Mouse (Mus musculus) liver, embryonic 12.5 days (tissue): ENCODE results near the gene Pcdh11x. TPM values are rescaled to one million over a fixed set of nuclear protein-coding genes. Genes with fewer than 3 reads are reported as not detected.
A peak's percentile ranks its signal among the peaks of the same experiment; 100 is the strongest.
"Not testable (repeated sequence)": the region's sequence is repeated elsewhere in the genome, so short reads cannot be mapped to it uniquely, and the experiment has no call there.

Experiments
- ATAC-seq: fragments of 200-750 bp; cut with Nextera tagmentation; 2 replicates; pipeline ENCODE4 v1.8.0; 2017; ENCODE audit warnings: moderate number of reproducible peaks, mild to moderate bottlenecking, moderate library complexity
- H3K27ac ChIP-seq: fragments of 300-500 bp; sonication (generic); 2 replicates; pipeline ENCODE4 v1.5.1; 2016; ENCODE audit warnings: mild to moderate bottlenecking
- H3K27me3 ChIP-seq: fragments of 300-500 bp; sonication (generic); replicated peaks from 2 replicates; pipeline ENCODE4 v1.6.1; 2016; ENCODE audit warnings: mild to moderate bottlenecking, moderate library complexity
- H3K36me3 ChIP-seq: fragments of 300-500 bp; sonication (generic); 2 replicates; pipeline ENCODE4 v1.6.1; 2016; ENCODE audit warnings: mild to moderate bottlenecking, moderate library complexity
- H3K4me1 ChIP-seq: fragments of 300-500 bp; sonication (generic); 2 replicates; pipeline ENCODE4 v1.6.1; 2016
- H3K4me2 ChIP-seq: fragments of 300-500 bp; sonication (generic); 2 replicates; pipeline ENCODE4 v1.6.1; 2016; ENCODE audit warnings: mild to moderate bottlenecking, moderate library complexity
- H3K4me3 ChIP-seq: fragments of 300-500 bp; sonication (generic); 2 replicates; pipeline ENCODE4 v1.5.1; 2016; ENCODE audit warnings: mild to moderate bottlenecking, moderate library complexity
- H3K9ac ChIP-seq: fragments of 300-500 bp; sonication (generic); 2 replicates; pipeline ENCODE4 v1.6.1; 2016; ENCODE audit warnings: mild to moderate bottlenecking, moderate library complexity
- H3K9me3 ChIP-seq: fragments of 300-500 bp; sonication (generic); replicated peaks from 2 replicates; pipeline ENCODE4 v1.6.1; 2016; ENCODE audit warnings: mild to moderate bottlenecking, moderate library complexity
- WGBS: fragments of 180-500 bp; shearing (Covaris S2); methylation state at CpG from one replicate; pipeline ENCODE4 v1.1.7; 2016; ENCODE audit not compliant: insufficient replicate concordance; 5-methylcytosine and 5-hydroxymethylcytosine counted together
- polyA plus RNA-seq: library from polyadenylated mRNA; unstranded; fragments of >200 nt; fragmentation: Nextera tagmentation; extraction: Ambion mirVana; gene quantifications from 2 replicates; pipeline ENCODE4 v1.2.1, GENCODE M21; 2016

The Pcdh11x gene
- polyA plus RNA-seq, result 0.48 and 0.87 TPM in 2 replicates

DNA sequence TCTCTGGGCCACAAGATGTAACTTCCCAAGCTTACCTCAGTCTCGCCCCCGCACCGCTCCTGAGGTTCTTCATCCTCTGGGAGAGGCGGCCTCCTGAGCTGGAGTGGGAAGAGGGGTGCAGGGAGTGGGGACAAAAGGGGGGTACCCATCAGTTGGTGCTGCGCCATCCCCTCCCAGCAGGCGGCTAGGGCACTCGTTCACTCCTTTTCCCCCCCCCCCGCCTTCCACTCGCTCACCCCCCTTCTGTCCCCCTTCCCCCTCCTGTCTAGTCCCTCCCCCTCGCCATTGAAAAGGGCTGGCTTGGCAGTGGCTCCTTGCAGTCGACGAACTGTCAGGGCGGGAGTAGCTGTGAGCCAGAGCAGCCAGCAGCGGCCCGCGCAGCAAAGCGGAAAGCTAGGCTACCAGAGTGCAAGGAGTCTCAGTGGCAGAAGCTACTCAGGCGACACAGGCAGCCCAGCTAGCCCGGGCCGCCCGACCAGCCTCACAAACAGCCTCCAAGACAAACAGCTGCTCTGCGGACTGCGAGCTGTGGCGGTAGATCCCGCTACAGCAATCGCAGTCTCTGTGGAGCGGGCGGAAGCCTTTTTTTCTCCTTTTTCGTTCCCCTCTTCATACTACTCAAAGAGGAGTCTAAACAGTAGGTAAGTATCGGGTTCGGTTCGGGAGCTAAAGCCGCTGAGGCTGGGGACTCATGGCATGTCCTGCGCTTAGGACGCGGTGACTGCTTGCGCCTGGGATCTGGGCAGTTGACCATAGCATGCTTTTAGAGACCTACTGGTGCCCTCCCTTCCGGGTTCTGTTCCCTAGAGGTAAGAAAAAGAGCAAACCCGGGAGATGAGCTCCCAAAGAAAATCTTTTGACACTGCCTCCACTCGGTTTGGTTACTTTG lies at the start of gene Pcdh11x:
Gene Pcdh11x (plus strand): TSS at position 249 of the 889 bp plus-strand sequence.
- WGBS, result 3% methylated on average over 33 of the region's 40 CpGs
- Histone ChIP-seq H3K4me2 (peak within 1 kb of the TSS; percentile 42), H3K27ac (no peak within 1 kb of the TSS), H3K4me1 (no peaks in the 10 kb centered on the region), H3K36me3 (no peaks in the 10 kb centered on the region), H3K9me3 (no peaks in the 10 kb centered on the region), H3K4me3 (peak within 1 kb of the TSS; percentile 25), H3K27me3 (peaks cover 41% of the 10 kb centered on the region), H3K9ac (no peak within 1 kb of the TSS)
- no peak for ATAC-seq

DNA sequence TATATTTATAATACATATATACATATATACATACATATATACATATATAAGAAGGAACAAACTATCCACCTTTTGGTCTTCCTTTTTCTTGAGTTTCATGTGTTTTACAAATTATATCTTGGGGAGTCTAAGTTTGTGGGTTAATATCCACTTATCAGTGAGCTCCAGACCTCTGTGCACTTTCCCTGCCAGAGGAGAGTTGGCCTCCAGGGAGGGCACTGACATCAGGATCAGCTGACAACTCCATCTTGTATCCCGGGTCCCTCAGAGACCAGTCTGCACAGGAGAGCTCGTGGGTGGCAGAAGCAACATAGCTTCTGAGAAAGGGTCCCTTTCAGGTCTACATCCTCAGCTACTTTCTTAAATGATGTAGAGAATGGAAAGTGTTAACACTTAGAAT lies 30.0 kb upstream of the Pcdh11x start:
- H3K27me3 ChIP-seq, result no peaks in the 10 kb centered on the region
- H3K9me3 ChIP-seq, result no peaks in the 10 kb centered on the region
- H3K9ac ChIP-seq, result no peak overlapping the region
- no peak overlapping the region for H3K4me3 ChIP-seq
- no peaks in the 10 kb centered on the region for H3K36me3 ChIP-seq
- H3K27ac ChIP-seq, result no peak overlapping the region
- 56% methylated on average over 2 of the region's 2 CpGs for WGBS
- H3K4me2 ChIP-seq, result no peak overlapping the region
- no peak for ATAC-seq
- no peaks in the 10 kb centered on the region for H3K4me1 ChIP-seq

DNA sequence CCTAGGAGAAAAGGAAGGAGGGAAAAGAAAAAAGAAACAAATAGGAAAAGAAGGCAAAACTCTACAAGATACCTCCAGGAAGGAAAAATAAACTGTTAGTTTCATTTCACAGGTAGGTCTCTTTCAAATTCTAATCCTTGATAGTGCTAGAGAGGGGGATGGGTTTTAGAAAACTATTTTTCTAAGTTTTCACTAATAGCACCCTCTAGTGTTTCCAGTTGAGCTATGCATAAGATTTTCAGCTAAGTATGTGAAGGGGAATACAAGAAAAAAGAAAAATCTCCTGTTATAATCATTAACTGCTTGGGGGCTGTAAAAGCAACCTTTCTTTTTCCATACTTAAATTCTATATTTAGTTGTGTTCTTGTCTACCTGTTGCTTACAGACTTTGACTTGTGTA lies 4.5 kb upstream of the Pcdh11x start:
- no peak overlapping the region for H3K4me3 ChIP-seq
- H3K4me2 ChIP-seq, result no peak overlapping the region
- no peak overlapping the region for H3K27ac ChIP-seq
- no peaks in the 10 kb centered on the region for H3K4me1 ChIP-seq
- H3K36me3 ChIP-seq, result no peaks in the 10 kb centered on the region
- no peak for ATAC-seq
- H3K9ac ChIP-seq, result no peak overlapping the region
- H3K9me3 ChIP-seq, result no peaks in the 10 kb centered on the region
- peaks cover 14% of the 10 kb centered on the region for H3K27me3 ChIP-seq

DNA sequence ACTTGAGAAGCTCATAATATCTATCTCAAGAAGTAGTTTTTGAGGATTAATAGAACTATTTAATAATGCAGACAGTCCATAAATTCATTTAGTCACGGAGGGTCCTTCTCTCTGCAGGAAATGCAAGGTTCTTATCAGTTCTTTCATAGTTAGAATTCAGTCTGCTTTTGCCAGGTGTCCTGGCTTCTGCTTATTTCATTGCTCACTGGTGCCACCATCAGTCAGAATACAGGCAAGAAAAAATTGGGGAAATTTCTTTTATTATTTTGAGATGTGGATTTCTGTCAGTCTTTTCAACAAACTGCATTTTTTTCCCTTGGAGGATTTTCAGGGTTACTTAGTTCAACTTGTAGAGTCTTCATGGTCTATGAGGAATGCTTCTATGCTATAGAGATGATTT lies 2.6 kb upstream of the Pcdh11x start:
- Histone ChIP-seq H3K27me3 (peaks cover 31% of the 10 kb centered on the region), H3K4me2 (no peak overlapping the region)
- 14% methylated on average over 1 of the region's 1 CpGs for WGBS

DNA sequence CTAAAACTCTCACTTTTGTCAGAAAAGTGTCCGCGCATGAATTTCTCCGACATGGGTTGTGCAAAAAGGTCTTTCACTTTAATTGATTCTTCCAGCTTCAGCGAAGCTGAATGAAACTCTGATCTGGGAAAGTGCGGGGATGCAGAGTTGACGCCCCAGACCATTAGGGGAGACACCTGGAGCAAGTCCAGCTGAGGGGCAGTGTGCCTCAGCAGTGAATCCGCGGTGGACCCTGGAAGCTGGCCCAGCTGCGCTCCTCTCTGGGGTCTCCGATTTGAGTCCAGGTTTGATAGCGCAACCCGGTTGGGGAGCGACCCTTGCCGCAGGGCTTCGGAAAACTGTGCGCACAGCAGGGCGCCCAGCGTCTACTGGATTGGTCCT lies 831 bp downstream of the Pcdh11x start:
- Histone ChIP-seq H3K4me3 (0 out of 2 replicates have a peak overlapping the region, but pooled peaks have one; percentile 25), H3K9ac (no peak overlapping the region), H3K27me3 (peaks cover 41% of the 10 kb centered on the region), H3K4me2 (peak overlapping the region; percentile 42), H3K4me1 (no peaks in the 10 kb centered on the region), H3K9me3 (no peaks in the 10 kb centered on the region), H3K27ac (no peak overlapping the region), H3K36me3 (no peaks in the 10 kb centered on the region)
- 6% methylated on average over 18 of the region's 18 CpGs for WGBS
- ATAC-seq, result no peak

More for the DNA sequence above, 2.6 kb upstream of the Pcdh11x start:
- no peaks in the 10 kb centered on the region for H3K9me3 ChIP-seq
- H3K36me3 ChIP-seq, result no peaks in the 10 kb centered on the region
- H3K4me1 ChIP-seq, result no peaks in the 10 kb centered on the region
- H3K27ac ChIP-seq, result no peak overlapping the region
- no peak for ATAC-seq
- no peak overlapping the region for H3K4me3 ChIP-seq
- H3K9ac ChIP-seq, result no peak overlapping the region

DNA sequence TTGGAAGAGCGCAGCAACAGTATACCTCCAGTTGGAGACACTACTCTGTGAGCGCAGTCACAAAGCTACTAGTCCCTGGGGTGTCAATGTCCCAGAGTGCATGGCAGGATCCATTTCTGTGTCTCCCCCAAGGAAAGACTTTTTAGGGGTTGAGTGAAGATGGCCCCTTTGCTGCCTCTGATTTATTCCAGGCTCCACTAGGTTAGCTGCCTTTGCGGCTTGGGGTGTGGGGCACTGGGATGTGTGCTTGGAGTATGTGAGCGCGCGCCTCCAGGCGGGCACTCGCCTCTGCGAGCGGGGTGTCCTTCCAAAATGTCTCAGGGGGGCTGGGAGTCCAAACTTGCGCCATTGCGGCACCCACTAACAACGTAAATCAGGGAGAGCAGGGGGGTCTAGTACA lies 1.6 kb downstream of the Pcdh11x start:
- H3K4me3 ChIP-seq, result no peak overlapping the region
- H3K9me3 ChIP-seq, result no peaks in the 10 kb centered on the region
- H3K4me2 ChIP-seq, result no peak overlapping the region
- H3K27me3 ChIP-seq, result peaks cover 41% of the 10 kb centered on the region
- WGBS, result 11% methylated on average over 13 of the region's 13 CpGs
- no peak for ATAC-seq
- H3K9ac ChIP-seq, result no peak overlapping the region
- no peaks in the 10 kb centered on the region for H3K4me1 ChIP-seq
- H3K27ac ChIP-seq, result no peak overlapping the region
- H3K36me3 ChIP-seq, result no peaks in the 10 kb centered on the region

DNA sequence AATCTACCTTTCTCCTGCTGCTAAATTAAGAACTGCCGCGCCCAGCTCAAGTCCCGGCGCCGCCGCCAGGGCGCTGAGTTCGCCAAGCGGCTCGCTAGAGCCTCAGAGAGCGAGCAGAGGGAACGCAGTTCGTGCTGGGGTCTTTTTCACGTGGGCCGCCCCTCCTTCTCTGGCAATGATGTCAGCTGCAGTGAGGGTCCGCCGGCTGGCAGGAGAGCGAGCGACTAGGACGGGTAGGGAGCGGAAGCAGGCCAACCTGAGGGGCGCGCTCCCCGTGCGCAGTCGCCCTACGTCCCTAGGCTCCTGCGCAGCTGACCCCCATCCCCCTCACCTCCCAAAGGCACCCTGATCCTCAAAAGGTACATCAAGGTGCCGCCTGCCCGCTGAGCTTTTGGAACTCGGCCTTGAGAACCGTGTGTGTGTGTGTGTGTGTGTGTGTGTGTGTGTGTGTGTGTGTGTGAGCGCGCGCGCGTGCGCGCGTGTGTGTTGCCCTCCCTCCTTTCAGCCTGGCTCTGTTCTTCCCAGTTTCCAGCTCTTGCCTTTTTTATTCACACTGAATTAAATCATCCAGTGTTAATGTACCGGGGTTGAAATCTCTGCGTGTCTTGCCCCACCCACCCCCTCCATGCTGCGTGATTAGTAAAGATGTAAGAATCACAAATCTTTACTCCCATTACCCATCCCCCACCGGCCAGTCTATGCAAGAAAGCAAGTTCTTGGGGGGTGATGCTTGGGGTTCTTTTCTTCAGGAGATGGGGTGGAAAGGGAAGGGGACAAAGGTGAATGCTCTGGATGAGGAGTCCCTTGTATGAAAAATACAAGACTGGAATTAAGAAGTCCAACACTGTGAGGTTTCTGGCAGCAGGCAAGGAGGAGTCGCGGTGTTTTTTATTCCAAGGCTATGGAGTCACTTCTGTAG lies 3.0 kb downstream of the Pcdh11x start:
- 2% methylated on average over 43 of the region's 46 CpGs for WGBS
- peaks cover 41% of the 10 kb centered on the region for H3K27me3 ChIP-seq
- H3K4me1 ChIP-seq, result no peaks in the 10 kb centered on the region
- H3K36me3 ChIP-seq, result no peaks in the 10 kb centered on the region
- peak overlapping the region; percentile 30 for H3K4me3 ChIP-seq
- no peak for ATAC-seq
- peak overlapping the region; percentile 46 for H3K4me2 ChIP-seq
- no peaks in the 10 kb centered on the region for H3K9me3 ChIP-seq
- no peak overlapping the region for H3K9ac ChIP-seq
- no peak overlapping the region for H3K27ac ChIP-seq

DNA sequence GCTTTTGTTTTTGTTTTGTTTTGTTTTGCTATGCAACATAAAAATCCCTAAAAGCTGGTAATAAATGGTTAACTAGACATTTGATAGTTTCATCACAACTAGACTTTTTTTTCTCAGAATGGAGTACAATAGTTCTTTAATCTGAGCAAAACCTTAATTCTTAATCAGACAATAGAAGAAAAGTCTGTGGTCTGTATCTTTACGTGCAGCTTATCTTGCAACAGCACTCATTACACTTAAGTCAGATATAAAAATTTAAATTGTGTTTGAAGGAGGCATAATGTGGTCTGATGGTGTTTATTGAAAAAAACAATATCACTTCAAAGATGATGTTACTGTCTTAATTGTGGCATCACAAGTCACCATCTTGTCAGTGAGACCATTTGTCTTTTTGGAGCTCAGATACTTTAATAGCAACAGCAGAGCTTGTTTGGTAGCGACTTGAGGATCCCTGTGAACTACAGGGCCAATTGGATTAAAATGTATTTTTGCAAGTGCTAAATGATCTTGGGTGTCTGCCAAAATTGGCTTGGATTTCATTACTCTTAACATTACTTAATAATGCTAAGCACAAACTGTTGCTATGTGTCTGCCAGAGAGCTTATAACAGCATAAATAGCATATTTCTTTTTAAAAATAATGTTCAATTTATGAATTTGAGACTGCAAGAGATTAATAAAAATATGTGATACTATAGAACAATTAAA lies 11.6 kb downstream of the Pcdh11x start:
- Histone ChIP-seq H3K27me3 (no peaks in the 10 kb centered on the region), H3K36me3 (no peaks in the 10 kb centered on the region), H3K4me1 (no peaks in the 10 kb centered on the region), H3K4me2 (no peak overlapping the region), H3K9me3 (no peaks in the 10 kb centered on the region), H3K4me3 (no peak overlapping the region), H3K27ac (no peak overlapping the region), H3K9ac (no peak overlapping the region)
- WGBS, result 49% methylated on average over 2 of the region's 2 CpGs
- no peak for ATAC-seq

DNA sequence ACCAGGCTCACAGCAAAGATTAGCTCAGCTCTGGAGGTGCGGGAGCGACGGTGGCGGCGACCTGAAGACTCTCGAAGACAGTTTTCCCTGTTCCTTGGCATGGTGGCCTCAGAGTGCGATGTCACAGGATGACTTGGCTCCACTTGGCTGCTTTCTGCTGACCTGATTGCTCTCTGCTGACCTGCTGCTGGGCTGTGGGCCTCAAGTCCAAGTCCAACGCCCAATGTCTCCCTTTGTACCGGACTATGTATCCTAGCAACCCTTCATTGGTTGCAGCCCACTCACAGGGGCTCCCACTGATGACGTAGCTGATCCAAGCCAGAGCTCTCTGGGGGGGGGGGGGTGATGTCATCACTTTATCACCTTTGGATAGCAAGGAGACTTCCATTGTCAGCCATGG lies 22.9 kb downstream of the Pcdh11x start, which contains the start of gene H2afb3:
Gene H2afb3 (minus strand): TSS at position 101 of the 400 bp plus-strand sequence.
- WGBS, result 75% methylated on average over 9 of the region's 10 CpGs
- H3K9me3 ChIP-seq, H3K4me3 ChIP-seq, H3K4me1 ChIP-seq, H3K27ac ChIP-seq, H3K4me2 ChIP-seq, ATAC-seq, H3K27me3 ChIP-seq, H3K9ac ChIP-seq, H3K36me3 ChIP-seq: not testable (repeated sequence)

DNA sequence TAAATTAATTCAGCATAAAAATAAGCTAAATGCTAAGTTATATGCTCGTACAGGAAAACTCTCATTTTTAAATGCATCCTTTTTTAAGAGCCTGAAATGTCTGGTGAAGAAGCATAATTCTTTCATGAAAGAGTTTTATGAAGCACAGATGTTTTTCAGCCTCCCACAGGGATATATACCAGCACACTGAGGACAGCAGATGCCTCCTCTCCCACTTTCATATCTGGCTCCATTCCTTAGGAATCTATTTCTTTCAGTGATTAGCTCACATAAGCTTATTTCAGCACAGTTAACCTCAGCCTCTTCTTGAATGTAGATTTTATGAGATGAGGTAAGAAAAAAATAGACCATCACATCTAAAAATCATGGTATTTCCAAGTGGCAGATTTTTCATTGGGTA lies 176.2 kb downstream of the Pcdh11x start:
- no peak for ATAC-seq
- no peak overlapping the region for H3K4me2 ChIP-seq
- no peak overlapping the region for H3K27ac ChIP-seq
- no peak overlapping the region for H3K9ac ChIP-seq
- no peaks in the 10 kb centered on the region for H3K36me3 ChIP-seq
- H3K27me3 ChIP-seq, result no peaks in the 10 kb centered on the region
- 54% methylated on average over 1 of the region's 1 CpGs for WGBS
- no peak overlapping the region for H3K4me3 ChIP-seq
- no peaks in the 10 kb centered on the region for H3K9me3 ChIP-seq
- no peaks in the 10 kb centered on the region for H3K4me1 ChIP-seq

DNA sequence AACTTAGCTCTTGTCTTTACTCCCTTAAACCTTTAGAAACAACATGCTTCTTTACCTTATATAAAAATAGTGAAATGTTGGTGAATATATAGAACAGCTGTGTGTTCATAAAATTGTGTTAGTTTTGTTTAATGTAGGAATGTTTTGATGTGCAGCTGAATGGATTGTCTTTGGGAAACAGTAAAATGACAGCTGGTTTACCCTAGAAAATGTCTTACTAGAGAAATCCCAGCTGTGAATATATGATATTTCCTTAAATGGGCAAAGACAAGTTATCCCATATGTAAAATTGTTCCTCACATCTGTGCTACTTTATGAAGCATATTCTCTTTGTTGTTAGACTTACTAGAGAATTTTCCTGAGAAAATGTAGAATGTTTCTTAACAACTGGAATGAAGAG lies 196.4 kb downstream of the Pcdh11x start:
- Histone ChIP-seq H3K9me3 (no peaks in the 10 kb centered on the region), H3K27ac (no peak overlapping the region), H3K4me3 (no peak overlapping the region), H3K4me1 (no peaks in the 10 kb centered on the region), H3K9ac (no peak overlapping the region), H3K36me3 (no peaks in the 10 kb centered on the region), H3K4me2 (no peak overlapping the region), H3K27me3 (no peaks in the 10 kb centered on the region)
- ATAC-seq, result no peak

DNA sequence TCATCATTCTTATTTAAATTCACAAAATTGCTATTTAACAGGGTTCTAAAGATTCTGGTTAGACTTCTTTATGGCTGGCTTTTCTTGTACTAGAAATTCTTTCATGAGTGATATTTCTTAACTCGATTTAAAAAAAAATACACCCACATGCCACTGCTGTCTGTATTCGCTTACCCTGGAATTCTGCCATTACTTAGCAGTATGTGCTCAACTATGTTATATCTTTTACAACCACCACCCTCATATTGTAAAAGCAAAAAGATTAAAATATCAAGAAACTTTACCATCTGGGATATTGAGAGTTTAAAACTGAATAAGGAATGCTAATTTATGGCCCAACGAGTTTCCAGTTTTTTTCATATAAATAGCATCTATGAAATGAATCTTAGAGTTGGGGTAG lies 234.9 kb downstream of the Pcdh11x start:
- H3K9me3 ChIP-seq, result no peaks in the 10 kb centered on the region
- no peak overlapping the region for H3K27ac ChIP-seq
- no peak for ATAC-seq
- no peak overlapping the region for H3K9ac ChIP-seq
- H3K4me1 ChIP-seq, result no peaks in the 10 kb centered on the region
- no peaks in the 10 kb centered on the region for H3K36me3 ChIP-seq
- 65% methylated on average over 3 of the region's 3 CpGs for WGBS
- no peaks in the 10 kb centered on the region for H3K27me3 ChIP-seq
- H3K4me3 ChIP-seq, result no peak overlapping the region
- no peak overlapping the region for H3K4me2 ChIP-seq
